Mouse (Mus musculus): ENCODE data around the gene Zfp622. TPM values are rescaled to one million over a fixed set of nuclear protein-coding genes. Genes with fewer than 3 reads are reported as not detected.

The Zfp622 gene
- polyA plus RNA-seq, 1 experiment: 65.2 TPM

- H3K4me1 ChIP-seq (ENCODE audit: control insufficient read depth, insufficient read depth, low read length): peaks cover 6% of the 10 kb centered on the region; the same call in 1 of the 2 replicates
- H3K27ac ChIP-seq (ENCODE audit: insufficient read depth, low read depth, low read length): no peak overlapping the region
- TF ChIP-seq POLR2A (IDR thresholded peaks at IDR 0.05; ENCODE audit: borderline replicate concordance, low read depth, low read length) (no peak), CTCF (IDR thresholded peaks at IDR 0.05; ENCODE audit: low read depth, low read length) (no peak)
- no peak overlapping the region for H3K4me3 ChIP-seq (ENCODE audit: insufficient read depth, low read length)
Measured at GRCm38 (mm10) chr15:25947383-25947782, 36.8 kb upstream of the Zfp622 start.

GRCm38 (mm10) chr15:25948257-25949223 lies 35.6 kb upstream of the Zfp622 start:
- TF ChIP-seq CTCF (IDR thresholded peaks at IDR 0.05; ENCODE audit: low read depth, low read length): no peak

DNA sequence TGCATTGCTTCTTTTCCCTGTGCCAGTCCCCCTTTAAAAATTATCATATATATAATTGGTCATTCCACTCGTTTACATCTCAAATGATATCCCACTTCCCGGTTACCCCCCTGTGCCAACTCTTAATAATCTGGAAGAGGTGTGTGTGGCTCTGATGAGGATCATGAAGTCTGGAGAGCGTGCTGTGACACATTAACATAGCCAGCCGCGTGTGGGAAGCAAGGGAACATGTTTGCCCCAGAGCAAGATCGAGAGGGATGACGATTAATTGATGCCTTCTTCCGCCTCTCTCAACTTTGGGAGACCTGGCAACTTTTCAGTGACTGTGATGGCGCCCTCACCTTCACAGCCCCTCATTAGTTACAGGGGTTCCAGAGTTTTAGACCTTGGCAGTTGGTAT lies 34.5 kb upstream of the Zfp622 start:
- no peak overlapping the region for H3K27ac ChIP-seq (ENCODE audit: insufficient read depth, low read depth, low read length)
- peaks cover 3% of the 10 kb centered on the region; the same call in 1 of the 2 replicates for H3K4me1 ChIP-seq (ENCODE audit: control insufficient read depth, insufficient read depth, low read length)
- no peak for TF ChIP-seq CTCF (IDR thresholded peaks at IDR 0.05; ENCODE audit: low read depth, low read length)
- no peak for TF ChIP-seq POLR2A (IDR thresholded peaks at IDR 0.05; ENCODE audit: borderline replicate concordance, low read depth, low read length)
- H3K4me3 ChIP-seq (ENCODE audit: insufficient read depth, low read length): no peak overlapping the region

More at GRCm38 (mm10) chr15:25948257-25949223, 35.6 kb upstream of the Zfp622 start:
- H3K27ac ChIP-seq (ENCODE audit: insufficient read depth, low read depth, low read length): no peak overlapping the region
- H3K4me1 ChIP-seq (ENCODE audit: control insufficient read depth, insufficient read depth, low read length): peaks cover 3% of the 10 kb centered on the region; the same call in 1 of the 2 replicates
- no peak overlapping the region for H3K4me3 ChIP-seq (ENCODE audit: insufficient read depth, low read length)

DNA sequence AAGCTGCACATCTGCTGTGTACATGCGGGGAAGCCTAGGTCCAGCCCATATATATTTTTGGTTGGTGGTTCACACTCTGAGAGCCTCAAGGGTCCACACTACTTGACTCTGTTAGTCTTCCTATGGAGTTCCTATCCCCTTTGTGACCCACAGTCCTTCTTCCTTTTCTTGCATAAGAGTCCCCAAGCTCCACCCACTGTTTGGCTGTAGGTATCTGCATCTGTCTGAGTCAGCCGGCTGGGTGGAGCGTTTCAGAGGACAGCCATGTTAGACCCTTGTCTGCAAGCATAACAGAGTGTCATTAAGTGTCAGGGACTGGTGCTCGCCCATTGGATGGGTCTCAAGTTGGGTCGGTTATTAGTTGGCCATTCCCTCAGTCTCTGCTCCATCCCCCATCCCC lies 33.6 kb upstream of the Zfp622 start:
- no peak overlapping the region for H3K4me3 ChIP-seq (ENCODE audit: insufficient read depth, low read length)
- no peak overlapping the region for H3K27ac ChIP-seq (ENCODE audit: insufficient read depth, low read depth, low read length)
- H3K4me1 ChIP-seq (ENCODE audit: control insufficient read depth, insufficient read depth, low read length): peaks cover 3% of the 10 kb centered on the region
- TF ChIP-seq POLR2A (IDR thresholded peaks at IDR 0.05; ENCODE audit: borderline replicate concordance, low read depth, low read length) (no peak), CTCF (IDR thresholded peaks at IDR 0.05; ENCODE audit: low read depth, low read length) (no peak)

GRCm38 (mm10) chr15:25951037-25951436 lies 33.1 kb upstream of the Zfp622 start:
- Histone ChIP-seq H3K4me3 (ENCODE audit: insufficient read depth, low read length) (no peak overlapping the region), H3K27ac (ENCODE audit: insufficient read depth, low read depth, low read length) (no peak overlapping the region), H3K4me1 (ENCODE audit: control insufficient read depth, insufficient read depth, low read length) (peaks cover 7% of the 10 kb centered on the region)
- TF ChIP-seq CTCF (IDR thresholded peaks at IDR 0.05; ENCODE audit: low read depth, low read length) (no peak), POLR2A (IDR thresholded peaks at IDR 0.05; ENCODE audit: borderline replicate concordance, low read depth, low read length) (no peak)

GRCm38 (mm10) chr15:25956001-25956400 lies 28.2 kb upstream of the Zfp622 start:
- TF ChIP-seq POLR2A (IDR thresholded peaks at IDR 0.05; ENCODE audit: borderline replicate concordance, low read depth, low read length) (no peak), CTCF (IDR thresholded peaks at IDR 0.05; ENCODE audit: low read depth, low read length) (no peak)
- Histone ChIP-seq H3K4me3 (ENCODE audit: insufficient read depth, low read length) (no peak overlapping the region), H3K27ac (ENCODE audit: insufficient read depth, low read depth, low read length) (no peak overlapping the region), H3K4me1 (ENCODE audit: control insufficient read depth, insufficient read depth, low read length) (peaks cover 24% of the 10 kb centered on the region)

DNA sequence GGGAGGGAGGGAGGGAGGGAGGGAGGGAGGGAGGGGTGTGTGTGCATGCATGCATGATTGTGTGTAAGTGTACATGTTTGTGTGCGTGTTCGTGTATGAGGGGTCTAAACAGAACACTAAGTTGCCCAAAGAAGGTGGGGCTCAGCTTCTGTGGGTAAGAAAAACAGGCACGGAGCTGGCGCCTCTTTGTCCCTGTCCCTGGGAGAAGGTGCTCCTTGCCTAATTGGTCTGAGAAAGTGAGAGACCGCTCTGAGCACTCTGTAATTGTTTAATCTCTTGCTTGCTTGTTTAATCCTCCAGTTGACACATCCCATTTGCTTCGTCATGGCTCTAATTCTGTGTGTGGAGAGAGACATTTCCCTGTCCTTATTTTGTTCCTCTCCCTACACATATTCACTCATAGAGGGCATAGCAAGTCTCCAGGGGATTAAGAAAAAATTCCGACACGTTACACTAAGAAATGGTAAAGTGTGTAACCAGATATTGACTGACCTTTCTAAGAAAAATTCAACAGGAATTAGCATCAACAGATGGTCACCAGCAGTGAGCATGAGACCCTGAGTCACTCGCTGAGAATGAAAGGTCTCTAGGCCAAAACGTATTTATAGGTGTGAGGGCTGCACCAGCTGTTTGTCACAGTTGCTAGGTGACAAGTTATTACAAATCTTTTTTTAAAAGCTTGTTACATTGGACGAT lies 27.6 kb upstream of the Zfp622 start:
- peaks cover 28% of the 10 kb centered on the region for H3K4me1 ChIP-seq (ENCODE audit: control insufficient read depth, insufficient read depth, low read length)
- TF ChIP-seq POLR2A (IDR thresholded peaks at IDR 0.05; ENCODE audit: borderline replicate concordance, low read depth, low read length): no peak
- TF ChIP-seq CTCF (IDR thresholded peaks at IDR 0.05; ENCODE audit: low read depth, low read length): no peak
- no peak overlapping the region for H3K27ac ChIP-seq (ENCODE audit: insufficient read depth, low read depth, low read length)
- no peak overlapping the region for H3K4me3 ChIP-seq (ENCODE audit: insufficient read depth, low read length)

- Histone ChIP-seq H3K4me1 (ENCODE audit: control insufficient read depth, insufficient read depth, low read length) (peaks cover 31% of the 10 kb centered on the region), H3K4me3 (ENCODE audit: insufficient read depth, low read length) (no peak overlapping the region), H3K27ac (ENCODE audit: insufficient read depth, low read depth, low read length) (no peak overlapping the region)
- TF ChIP-seq POLR2A (IDR thresholded peaks at IDR 0.05; ENCODE audit: borderline replicate concordance, low read depth, low read length) (no peak), CTCF (IDR thresholded peaks at IDR 0.05; ENCODE audit: low read depth, low read length) (no peak)
Measured at GRCm38 (mm10) chr15:25957651-25958050, 26.5 kb upstream of the Zfp622 start.

- peaks cover 31% of the 10 kb centered on the region for H3K4me1 ChIP-seq (ENCODE audit: control insufficient read depth, insufficient read depth, low read length)
- H3K27ac ChIP-seq (ENCODE audit: insufficient read depth, low read depth, low read length): no peak overlapping the region
- no peak overlapping the region for H3K4me3 ChIP-seq (ENCODE audit: insufficient read depth, low read length)
- TF ChIP-seq POLR2A (IDR thresholded peaks at IDR 0.05; ENCODE audit: borderline replicate concordance, low read depth, low read length) (no peak), CTCF (IDR thresholded peaks at IDR 0.05; ENCODE audit: low read depth, low read length) (no peak)
Measured at GRCm38 (mm10) chr15:25959375-25959774, 24.8 kb upstream of the Zfp622 start.

GRCm38 (mm10) chr15:25960231-25960630 lies 23.9 kb upstream of the Zfp622 start:
- H3K4me1 ChIP-seq (ENCODE audit: control insufficient read depth, insufficient read depth, low read length): peaks cover 31% of the 10 kb centered on the region
- TF ChIP-seq CTCF (IDR thresholded peaks at IDR 0.05; ENCODE audit: low read depth, low read length) (no peak), POLR2A (IDR thresholded peaks at IDR 0.05; ENCODE audit: borderline replicate concordance, low read depth, low read length) (no peak)
- H3K27ac ChIP-seq (ENCODE audit: insufficient read depth, low read depth, low read length): no peak overlapping the region
- no peak overlapping the region for H3K4me3 ChIP-seq (ENCODE audit: insufficient read depth, low read length)
